Mouse (Mus musculus): Measurements from ENCODE around the gene Cldn18.
A peak's percentile ranks its signal among the peaks of the same experiment; 100 is the strongest.

Gene Cldn18

DNA sequence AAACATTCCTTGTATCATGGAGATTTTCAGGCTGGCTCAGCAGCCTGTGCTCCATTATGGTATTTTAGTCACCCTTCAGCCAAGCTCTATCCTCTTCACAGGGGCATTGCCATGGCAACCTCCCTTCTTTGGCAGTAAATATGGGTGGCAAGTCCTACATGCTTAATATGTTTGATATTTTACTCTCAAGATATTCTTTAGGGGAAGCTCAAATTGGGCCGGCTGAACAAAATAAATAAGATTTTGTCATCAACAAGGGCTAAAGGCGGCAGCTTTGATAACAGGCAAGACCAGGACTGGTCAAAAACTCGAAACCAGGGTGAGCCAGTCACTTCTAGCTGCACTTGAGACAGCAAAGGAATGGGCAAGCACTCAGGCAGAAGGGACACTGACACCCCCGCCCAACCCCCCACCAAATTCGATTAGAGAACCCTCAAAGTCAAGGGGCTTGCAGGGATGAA, 32.0 kb downstream of the Cldn18 start:
- DNase-seq (ENCODE audit: low read depth), result no peak

DNA sequence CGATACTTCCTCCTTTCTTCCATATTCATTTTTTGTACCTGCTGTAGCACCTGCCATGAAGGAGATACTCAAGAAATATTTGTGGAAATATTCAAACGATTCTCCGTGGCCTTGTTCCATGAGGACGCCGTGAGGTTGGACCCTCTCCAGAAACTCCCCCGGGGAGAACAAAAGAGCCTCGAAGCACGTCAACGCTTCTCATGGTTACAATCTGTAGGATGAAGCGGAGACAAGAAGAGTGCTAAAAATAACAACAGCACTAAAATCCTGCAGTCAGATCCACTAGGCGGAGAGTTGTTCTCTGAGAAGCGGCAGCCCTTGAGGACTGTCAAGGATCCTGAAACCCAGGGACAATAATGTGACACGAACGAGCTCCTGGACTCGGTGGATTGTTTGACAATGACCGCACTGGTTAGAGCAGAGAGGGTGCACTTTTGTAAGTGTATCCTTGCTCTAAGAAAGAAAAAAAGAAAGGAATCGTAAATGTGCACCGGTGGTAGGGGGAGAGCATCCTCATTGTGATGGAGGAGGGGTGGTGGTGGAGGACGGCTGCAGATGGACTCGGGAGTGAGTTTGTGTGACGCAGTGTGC, 35.0 kb downstream of the Cldn18 start:
- DNase-seq (ENCODE audit: low read depth), result no peak

DNA sequence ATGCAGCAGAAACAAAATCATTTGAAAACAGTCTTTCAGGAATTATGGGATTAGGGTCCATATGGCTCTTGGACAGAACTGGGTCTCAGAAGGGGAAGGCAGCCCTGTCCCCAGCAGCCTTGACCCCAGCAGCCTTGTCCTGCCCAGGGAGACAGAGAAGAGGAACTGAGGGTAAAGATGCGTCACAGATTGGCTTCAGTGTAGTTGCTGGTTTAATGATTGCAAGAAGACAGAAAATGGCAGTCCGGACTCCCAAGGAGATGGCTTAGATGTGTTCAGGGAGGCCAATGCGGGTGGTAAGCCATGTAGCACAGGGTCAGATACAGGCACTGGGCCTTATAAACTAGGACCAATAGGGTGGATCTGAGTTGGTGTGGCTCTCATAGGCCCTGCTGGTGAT, 41.4 kb downstream of the Cldn18 start:
- no peak for DNase-seq (ENCODE audit: low read depth)

DNA sequence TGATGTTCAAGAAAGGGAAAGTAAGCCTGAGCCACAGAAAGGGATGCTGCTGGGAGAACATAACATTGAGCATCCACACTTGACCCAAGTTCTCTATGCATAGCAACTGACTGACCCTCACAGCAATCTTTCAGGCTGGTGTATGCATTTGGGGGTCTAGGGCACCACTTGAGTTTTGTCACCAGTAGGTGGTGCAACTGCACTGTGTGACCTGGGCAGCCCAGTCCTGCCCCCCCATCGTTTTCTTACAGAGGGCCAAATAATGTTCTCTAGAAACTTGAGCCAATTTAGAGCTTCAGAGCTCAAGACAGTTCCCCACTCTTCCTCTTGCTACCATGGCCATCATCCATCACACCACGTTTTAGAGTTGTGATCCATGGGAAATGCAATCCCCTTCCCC, 45.5 kb downstream of the Cldn18 start:
- no peak for DNase-seq (ENCODE audit: low read depth)

DNA sequence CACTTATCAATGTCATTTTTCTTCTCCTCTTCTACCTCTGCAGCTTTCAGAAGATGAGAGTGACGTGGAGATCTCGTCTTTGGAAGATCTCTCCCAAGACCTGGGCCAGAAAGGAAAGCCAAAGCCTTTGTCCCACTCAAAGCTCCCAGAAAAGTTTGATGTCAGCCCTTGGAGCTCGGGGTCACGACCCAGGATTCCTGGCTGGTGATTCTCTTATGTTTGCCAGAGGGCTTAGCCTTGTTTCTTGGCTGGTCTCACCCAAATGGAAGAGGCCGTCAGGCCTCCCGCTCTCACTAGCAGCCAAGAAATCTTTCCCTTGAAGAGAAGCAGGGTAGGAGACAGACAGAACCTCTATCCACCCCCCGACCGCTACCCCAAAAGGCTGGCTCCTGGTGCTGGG, 49.5 kb downstream of the Cldn18 start:
- DNase-seq (ENCODE audit: low read depth), result no peak

DNA sequence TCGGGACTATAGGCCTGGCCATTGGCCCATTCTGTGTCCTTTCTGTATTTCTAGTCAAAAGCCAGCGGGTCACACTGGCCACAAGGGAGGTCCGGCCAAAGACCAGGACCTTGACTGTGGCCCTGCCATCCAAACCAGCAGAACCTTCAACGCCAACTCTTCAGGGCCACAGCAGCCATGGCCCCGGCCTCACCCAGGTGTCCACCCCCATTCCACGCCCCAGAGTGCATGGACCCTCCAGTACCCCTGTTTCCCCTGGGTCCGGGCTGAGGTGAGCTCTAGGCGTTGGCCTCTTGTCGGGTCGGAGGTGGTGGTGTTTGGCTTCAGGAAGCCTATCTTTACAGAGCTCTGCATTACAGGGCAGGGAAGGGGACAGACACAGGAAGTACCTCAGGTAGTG, 54.2 kb downstream of the Cldn18 start:
- DNase-seq (ENCODE audit: low read depth), result no peak

DNA sequence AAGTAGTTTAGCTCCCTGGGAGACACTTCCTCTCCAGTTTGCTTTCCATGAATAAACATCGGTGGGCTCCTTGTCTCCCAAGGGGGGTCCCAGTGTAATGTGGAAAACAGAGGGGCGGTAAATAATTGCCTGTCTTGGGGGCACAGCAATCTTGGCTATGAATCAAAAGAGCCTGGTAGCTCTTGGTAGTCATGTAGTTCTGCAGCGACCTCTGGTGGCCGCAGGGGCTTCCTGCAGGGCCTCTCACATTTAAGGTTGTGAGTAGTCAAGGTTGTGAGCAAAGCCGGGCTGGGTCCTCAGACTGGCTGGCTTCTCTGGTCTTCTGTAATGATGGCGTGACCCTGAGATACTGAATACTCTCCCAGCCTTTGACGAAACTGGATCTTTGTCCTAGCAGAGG, 54.7 kb downstream of the Cldn18 start:
- peak; percentile 34 for DNase-seq (ENCODE audit: low read depth)

DNA sequence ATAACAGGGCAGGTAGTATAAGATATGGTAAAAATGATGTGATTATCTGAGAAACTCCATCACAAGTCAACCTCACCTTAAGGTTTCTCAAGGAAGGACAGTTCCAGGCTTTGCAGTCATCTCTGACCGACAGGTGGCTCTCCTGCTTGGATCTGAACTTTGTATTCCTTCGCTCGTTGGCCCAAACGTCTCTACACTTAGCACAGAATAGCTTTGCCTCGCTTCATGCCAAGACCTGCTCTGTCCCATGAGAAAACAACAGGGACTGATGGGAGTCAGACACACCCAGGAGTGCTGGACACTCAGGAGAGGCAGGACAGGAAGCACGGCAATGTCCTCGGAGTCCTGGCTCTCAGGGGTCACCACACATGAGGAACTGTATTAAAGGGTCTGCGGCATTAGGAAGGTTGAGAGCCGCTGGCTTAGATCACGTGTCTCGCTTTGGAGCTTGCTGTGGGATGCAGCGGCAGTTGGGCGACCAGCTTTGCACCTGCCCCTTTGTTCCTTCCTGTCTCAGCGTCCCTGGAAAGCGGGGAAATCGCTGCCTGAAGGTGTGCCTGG, 55.4 kb downstream of the Cldn18 start:
- no peak for DNase-seq (ENCODE audit: low read depth)

DNA sequence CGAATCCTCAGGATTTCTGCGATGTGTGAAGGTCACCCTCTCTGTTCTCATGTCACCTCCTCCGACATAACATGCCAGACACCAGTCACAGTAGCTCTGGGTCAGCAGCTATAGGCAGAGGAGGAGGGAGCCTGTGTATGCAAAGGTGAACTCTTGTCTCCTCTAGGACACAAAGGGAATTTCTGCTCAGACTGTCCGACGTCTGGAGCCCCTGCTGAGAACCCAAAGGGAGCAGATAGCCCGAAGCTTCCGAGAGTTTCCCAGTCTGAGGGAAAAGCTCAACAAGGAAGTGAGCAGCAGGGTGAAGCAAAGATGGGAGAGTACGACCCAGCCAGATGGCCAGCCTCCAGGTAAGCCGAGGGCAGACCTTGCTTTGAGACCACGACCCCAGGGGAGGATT, 56.3 kb downstream of the Cldn18 start:
- no peak for DNase-seq (ENCODE audit: low read depth)

DNA sequence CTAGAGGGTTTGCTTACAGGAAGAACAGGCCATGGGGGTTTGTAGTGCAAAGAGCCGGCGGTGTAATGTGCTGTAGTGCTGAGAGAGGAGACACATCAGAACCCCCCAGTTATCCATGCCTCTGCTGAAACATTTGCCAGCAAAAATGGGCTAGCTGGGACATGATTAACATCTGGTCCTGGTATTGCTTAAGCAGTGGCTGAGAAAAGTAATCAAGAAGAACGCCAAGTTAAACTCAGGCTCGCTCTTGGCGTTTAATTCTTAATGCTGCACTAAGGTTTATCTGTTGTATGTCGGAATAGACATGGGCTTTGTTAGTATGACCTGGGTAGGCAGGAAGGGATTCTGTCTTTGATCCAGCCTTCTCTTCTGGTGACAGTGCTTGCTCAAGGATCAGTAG, 71.0 kb downstream of the Cldn18 start:
- no peak for DNase-seq (ENCODE audit: low read depth)

DNA sequence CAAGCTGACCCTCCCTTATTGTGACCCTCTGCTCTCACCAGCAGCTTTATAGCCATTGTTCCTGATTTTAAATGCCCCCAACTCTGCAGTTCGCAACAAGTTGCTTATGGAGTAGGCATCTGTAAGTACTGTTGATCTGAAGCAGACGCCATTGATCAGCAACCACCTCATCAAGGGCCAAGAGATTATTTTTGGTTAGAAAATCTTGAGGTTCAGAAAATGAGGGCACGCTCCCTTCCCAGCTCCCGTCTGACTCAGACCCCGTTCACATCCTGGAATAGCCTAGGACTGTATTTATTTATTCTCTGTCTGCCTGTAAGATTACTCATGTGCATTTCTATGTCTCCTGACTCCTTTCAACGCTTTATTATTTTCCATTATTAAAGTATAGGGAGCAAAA, 71.7 kb downstream of the Cldn18 start:
- DNase-seq (ENCODE audit: low read depth), result no peak

DNA sequence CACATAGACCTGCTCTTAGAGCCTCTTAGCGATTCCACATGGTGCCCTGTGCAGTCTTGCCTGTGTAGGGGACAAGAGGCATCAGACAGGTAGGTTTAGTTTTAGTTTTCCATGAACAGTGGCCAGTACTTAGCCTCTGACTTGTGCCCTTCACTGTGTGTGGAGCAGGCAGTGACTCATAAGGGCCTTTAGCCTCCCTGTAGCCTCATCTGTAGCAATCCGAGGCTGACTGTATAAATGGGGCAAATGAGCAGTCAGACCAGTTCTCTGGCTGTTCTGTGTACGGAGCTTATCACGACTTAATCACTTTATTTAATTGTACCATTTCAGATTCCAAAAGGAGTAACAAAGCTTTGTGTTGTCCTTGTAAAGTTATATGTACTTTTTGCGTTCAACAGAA, 77.1 kb downstream of the Cldn18 start:
- DNase-seq (ENCODE audit: low read depth), result no peak
